Mouse (Mus musculus) layer of hippocampus, adult 18-20 months (tissue): ENCODE data around the gene Hcar1. TPM values are rescaled to one million over a fixed set of nuclear protein-coding genes. Genes with fewer than 3 reads are reported as not detected.
A peak's percentile ranks its signal among the peaks of the same experiment; 100 is the strongest.

ENCODE experiments used
- DNase-seq, 2 experiments: peaks; one replicate each; pipeline ENCODE4 v3.0.0; 2022; ENCODE audit warnings: low spot score in 2 of 2
- long read RNA-seq: library from polyadenylated mRNA; stranded (forward); transcript quantifications from one replicate; pipeline ENCODE4 v2.0.0, GENCODE M21; 2021
- total RNA-seq, 2 experiments: library from RNA; stranded (reverse); gene quantifications; 2 replicates each; pipeline ENCODE4 v1.2.3; 2021

The Hcar1 gene
- total RNA-seq = under 1 TPM; 0.74 to 0.86 TPM
- long read RNA-seq = 0 reads

GRCm38 (mm10) chr5:123879928-123880327, at the start of gene Hcar1:
TSS of gene Hcar1 (minus strand) at chr5:123880020.
- no peak for DNase-seq

- no peak for DNase-seq
Observed at GRCm38 (mm10) chr5:123927118-123927517, 47.3 kb upstream of the Hcar1 start, which contains the start of gene Gm43518. TSS of gene Gm43518 (plus strand) at chr5:123927418.

- no peak for DNase-seq
Observed at GRCm38 (mm10) chr5:123922112-123922511, 42.3 kb upstream of the Hcar1 start.

- DNase-seq = no peak
Observed at GRCm38 (mm10) chr5:123914852-123915251, 35.0 kb upstream of the Hcar1 start.

- no peak for DNase-seq
Observed at GRCm38 (mm10) chr5:123907631-123907977, 27.8 kb upstream of the Hcar1 start.

GRCm38 (mm10) chr5:123906976-123907630, 27.3 kb upstream of the Hcar1 start, which contains the start of gene Denr:
TSS of gene Denr (plus strand) at chr5:123907175.
- peak; percentile 98 to 99 for DNase-seq

- DNase-seq = no peak
Observed at GRCm38 (mm10) chr5:123906146-123906975, 26.5 kb upstream of the Hcar1 start.

- DNase-seq = no peak
Observed at GRCm38 (mm10) chr5:123904059-123904672, 24.3 kb upstream of the Hcar1 start.

- no peak for DNase-seq
Observed at GRCm38 (mm10) chr5:123897352-123897751, 17.5 kb upstream of the Hcar1 start.

GRCm38 (mm10) chr5:123896395-123896794, 16.6 kb upstream of the Hcar1 start:
- no peak for DNase-seq

GRCm38 (mm10) chr5:123893520-123893919, 13.7 kb upstream of the Hcar1 start:
- no peak for DNase-seq

- peak; percentile 19 to 70 for DNase-seq
Observed at GRCm38 (mm10) chr5:123891669-123892068, 11.8 kb upstream of the Hcar1 start.

GRCm38 (mm10) chr5:123890987-123891386, 11.2 kb upstream of the Hcar1 start:
- DNase-seq = no peak

GRCm38 (mm10) chr5:123890312-123890711, 10.5 kb upstream of the Hcar1 start:
- DNase-seq = no peak

- DNase-seq = no peak
Observed at GRCm38 (mm10) chr5:123886365-123886764, 6.5 kb upstream of the Hcar1 start.

- no peak for DNase-seq
Observed at GRCm38 (mm10) chr5:123884332-123884731, 4.5 kb upstream of the Hcar1 start.

GRCm38 (mm10) chr5:123883891-123884290, 4.1 kb upstream of the Hcar1 start:
- DNase-seq = no peak

GRCm38 (mm10) chr5:123880778-123881177, 958 bp upstream of the Hcar1 start:
- DNase-seq = no peak

- DNase-seq = no peak
Observed at GRCm38 (mm10) chr5:123878056-123878455, 1.8 kb downstream of the Hcar1 start.

- DNase-seq = no peak
Observed at GRCm38 (mm10) chr5:123874177-123874576, 5.6 kb downstream of the Hcar1 start.

- no peak for DNase-seq
Observed at GRCm38 (mm10) chr5:123869615-123870014, 10.2 kb downstream of the Hcar1 start.

- DNase-seq = no peak
Observed at GRCm38 (mm10) chr5:123866457-123866856, 13.4 kb downstream of the Hcar1 start.
